Mouse (Mus musculus) CD4-positive, CD25-positive, alpha-beta regulatory T cell (primary cell): ENCODE results near the gene Efnb1. TPM values are rescaled to one million over a fixed set of nuclear protein-coding genes. Genes with fewer than 3 reads are reported as not detected.

ENCODE experiments used
- polyA plus RNA-seq: library from polyadenylated mRNA; unstranded; fragments of 100-300 nt; shearing (Covaris generic); gene quantifications from one replicate; pipeline ENCODE4 v1.2.1, GENCODE M21; 2017

Gene Efnb1
- 2.6 TPM for polyA plus RNA-seq

GRCm38 (mm10) chrX:99135523-99136258 lies at the start of gene Efnb1:
Gene Efnb1, plus strand, starts transcription at chrX:99136130.

Other genes starting within 250 kb of the Efnb1 start
- 0.06 TPM for gene Ophn1, start 245.1 kb upstream of the Efnb1 start, polyA plus RNA-seq
- gene Yipf6, start 199.8 kb upstream of the Efnb1 start, polyA plus RNA-seq = 29.0 TPM
- 0.29 TPM for gene Stard8, start 132.9 kb upstream of the Efnb1 start, polyA plus RNA-seq